Mouse (Mus musculus) bone marrow, adult 2 months (tissue): ENCODE results near the gene Tbc1d12. TPM values are rescaled to one million over a fixed set of nuclear protein-coding genes. Genes with fewer than 3 reads are reported as not detected.

Experiments
- H3K27ac ChIP-seq: fragments of 200-500 bp; 2 replicates; pipeline ENCODE4 v1.5.1; 2012; ENCODE audit warnings: low read depth, mild to moderate bottlenecking, control low read depth, inconsistent platforms, low read length; ENCODE audit not compliant: control insufficient read depth, poor library complexity, insufficient read depth
- H3K4me1 ChIP-seq: fragments of 200-500 bp; 2 replicates; pipeline ENCODE4 v1.6.1; 2011; ENCODE audit warnings: low read length; ENCODE audit not compliant: control insufficient read depth, insufficient read depth
- H3K4me3 ChIP-seq: fragments of 200-500 bp; replicated peaks from 2 replicates; pipeline ENCODE3; 2011; ENCODE audit warnings: mild to moderate bottlenecking, low read depth, low read length, control low read depth; ENCODE audit not compliant: control insufficient read depth
- CTCF ChIP-seq: fragments of 200-500 bp; IDR thresholded peaks from 2 replicates; pipeline ENCODE4 v1.5.1; 2011; ENCODE audit warnings: low read length, control low read depth; ENCODE audit not compliant: control insufficient read depth, insufficient read depth
- POLR2A ChIP-seq: fragments of 200-500 bp; IDR thresholded peaks from 2 replicates; pipeline ENCODE4 v1.6.1; 2011; ENCODE audit warnings: low read depth, mild to moderate bottlenecking, control low read depth, low read length, borderline replicate concordance; ENCODE audit not compliant: control insufficient read depth
- WGBS: fragments of 180-500 bp; shearing (Covaris S2); methylation state at CpG from one replicate; pipeline ENCODE4 v1.1.7; 2018; 5-methylcytosine and 5-hydroxymethylcytosine counted together
- polyA plus RNA-seq: library from polyadenylated mRNA; stranded (reverse); fragments of >200 nt; gene quantifications from 2 replicates; pipeline ENCODE4 v1.2.4, GENCODE M21; 2011; ENCODE audit warnings: low replicate concordance; ENCODE audit not compliant: missing spikeins, insufficient read depth, insufficient read length

Gene Tbc1d12
- polyA plus RNA-seq, 1 experiment, result 0.70 TPM

GRCm38 (mm10) chr19:38880300-38880699 lies 43.9 kb downstream of the Tbc1d12 start:
- no peak for TF ChIP-seq POLR2A
- TF ChIP-seq CTCF, result no peak

DNA sequence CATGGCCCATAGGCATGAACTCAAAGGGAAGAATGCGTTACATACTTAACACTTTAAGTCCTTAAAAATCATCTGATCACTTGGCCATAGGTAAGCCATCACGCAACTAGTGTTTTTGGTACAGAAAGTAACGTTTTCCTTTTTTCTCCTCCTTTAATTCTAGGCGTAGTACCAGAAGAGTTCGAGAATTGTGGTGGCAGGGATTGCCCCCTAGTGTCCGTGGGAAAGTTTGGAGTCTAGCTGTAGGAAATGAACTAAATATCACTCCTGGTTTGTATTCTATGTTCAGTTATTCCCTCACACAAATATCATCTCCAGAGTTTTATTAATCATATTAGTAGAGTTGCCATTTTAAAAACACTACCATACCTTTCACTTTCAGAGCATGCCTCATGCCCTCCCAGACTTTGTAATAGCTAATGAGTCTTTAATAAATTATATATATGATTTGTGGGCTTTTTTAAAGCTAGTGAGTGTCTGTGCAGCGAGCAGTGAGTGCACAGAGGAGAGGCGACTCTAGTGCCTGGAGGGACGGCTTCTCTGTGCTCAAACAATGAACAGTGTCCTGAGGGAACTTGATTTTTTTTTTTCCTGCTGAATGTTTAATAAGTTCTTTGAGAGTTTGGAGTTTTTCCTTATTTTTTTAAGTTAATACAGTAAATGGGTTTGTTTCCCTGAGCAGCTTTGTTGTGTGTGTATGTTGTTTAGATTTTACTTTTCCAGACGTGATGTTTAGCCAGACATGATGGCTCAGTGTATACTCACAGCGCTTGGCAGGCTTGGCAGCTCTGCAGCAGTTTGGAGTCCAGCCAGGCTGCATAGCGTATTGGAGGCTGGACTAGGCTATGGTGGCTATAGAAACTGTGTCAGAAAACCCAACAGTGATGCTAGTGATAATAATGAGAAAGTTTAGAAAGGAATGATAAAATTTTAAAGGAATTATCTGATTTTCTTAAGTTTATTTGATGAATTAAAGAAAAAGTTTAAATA lies 65.1 kb downstream of the Tbc1d12 start:
- Histone ChIP-seq H3K4me3 (no peak overlapping the region), H3K27ac (no peak overlapping the region), H3K4me1 (no peaks in the 10 kb centered on the region)
- TF ChIP-seq CTCF (no peak), POLR2A (no peak)
- WGBS, result 82% methylated on average over 12 of the region's 12 CpGs

More at GRCm38 (mm10) chr19:38880300-38880699, 43.9 kb downstream of the Tbc1d12 start:
- no peaks in the 10 kb centered on the region for H3K4me1 ChIP-seq
- no peak overlapping the region for H3K27ac ChIP-seq
- H3K4me3 ChIP-seq, result no peak overlapping the region

DNA sequence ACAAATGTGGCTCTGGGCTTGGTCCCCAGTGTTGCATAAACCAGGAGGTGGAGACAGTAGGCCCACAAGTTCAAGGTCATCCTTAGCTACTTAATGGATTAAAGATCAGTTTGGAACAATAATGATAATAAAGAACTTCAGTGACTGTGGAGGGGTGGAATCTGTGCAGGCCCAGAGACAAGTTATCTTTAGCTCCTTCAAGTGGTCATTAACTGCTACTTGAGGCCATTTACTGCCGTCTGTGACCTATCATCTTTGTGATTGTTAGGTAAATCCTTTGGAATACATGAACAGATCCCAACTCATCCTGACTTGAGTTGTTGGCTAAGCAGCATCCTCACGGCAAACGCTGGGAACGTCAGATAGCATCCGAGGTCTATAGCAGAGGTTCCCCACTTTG lies 66.1 kb downstream of the Tbc1d12 start:
- Histone ChIP-seq H3K4me1 (no peaks in the 10 kb centered on the region), H3K27ac (no peak overlapping the region), H3K4me3 (no peak overlapping the region)
- TF ChIP-seq CTCF, result no peak
- TF ChIP-seq POLR2A, result no peak
- WGBS, result 86% methylated on average over 5 of the region's 5 CpGs

DNA sequence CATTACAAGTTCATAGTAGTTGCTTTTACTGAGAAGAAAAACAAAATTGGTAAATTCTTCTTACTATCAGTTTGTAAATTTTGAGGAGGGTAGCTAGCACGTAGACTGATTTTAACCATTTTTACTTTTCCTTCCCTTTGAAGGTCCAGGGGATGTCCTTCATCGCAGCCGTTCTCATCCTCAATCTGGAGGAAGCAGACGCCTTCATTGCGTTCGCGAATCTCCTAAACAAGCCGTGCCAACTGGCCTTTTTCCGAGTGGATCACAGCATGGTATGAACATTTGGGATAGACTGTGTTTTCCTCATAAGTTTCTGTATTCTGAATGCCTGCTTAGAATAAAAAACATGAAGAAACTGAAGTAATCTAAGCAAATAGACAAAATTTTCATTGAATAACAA lies 77.4 kb downstream of the Tbc1d12 start:
- TF ChIP-seq CTCF (no peak), POLR2A (no peak)
- Histone ChIP-seq H3K27ac (no peak overlapping the region), H3K4me3 (no peak overlapping the region), H3K4me1 (no peaks in the 10 kb centered on the region)
- 92% methylated on average over 9 of the region's 9 CpGs for WGBS

DNA sequence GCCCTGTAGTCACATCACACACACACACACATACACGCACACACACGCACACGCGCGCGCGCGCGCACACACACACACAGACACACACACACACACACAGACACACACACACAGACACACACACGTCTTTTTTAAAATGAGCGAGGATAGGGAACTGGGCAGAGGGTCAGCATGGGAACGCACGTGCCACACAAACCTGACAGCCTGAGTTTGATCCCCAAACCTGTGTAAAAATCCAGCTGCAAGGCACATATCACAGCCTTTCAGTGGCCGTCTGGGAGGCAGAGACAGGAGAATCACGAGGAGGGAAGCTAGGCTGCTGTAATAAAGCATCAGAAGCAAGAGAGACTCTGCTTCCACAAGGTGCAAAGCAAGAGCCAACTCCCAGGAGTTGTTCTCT lies 78.5 kb downstream of the Tbc1d12 start:
- TF ChIP-seq CTCF (no peak), POLR2A (no peak)
- H3K27ac ChIP-seq, result no peak overlapping the region
- H3K4me1 ChIP-seq, result no peaks in the 10 kb centered on the region
- H3K4me3 ChIP-seq, result no peak overlapping the region
- WGBS, result 91% methylated on average over 15 of the region's 15 CpGs

- Histone ChIP-seq H3K27ac (no peak overlapping the region), H3K4me3 (no peak overlapping the region), H3K4me1 (no peaks in the 10 kb centered on the region)
- 58% methylated on average over 3 of the region's 3 CpGs for WGBS
- TF ChIP-seq POLR2A (no peak), CTCF (0 out of 2 replicates have a peak, but pooled peaks have one; percentile 22)
These were observed 79.3 kb downstream of the Tbc1d12 start for GRCm38 (mm10) chr19:38915677-38916076.

DNA sequence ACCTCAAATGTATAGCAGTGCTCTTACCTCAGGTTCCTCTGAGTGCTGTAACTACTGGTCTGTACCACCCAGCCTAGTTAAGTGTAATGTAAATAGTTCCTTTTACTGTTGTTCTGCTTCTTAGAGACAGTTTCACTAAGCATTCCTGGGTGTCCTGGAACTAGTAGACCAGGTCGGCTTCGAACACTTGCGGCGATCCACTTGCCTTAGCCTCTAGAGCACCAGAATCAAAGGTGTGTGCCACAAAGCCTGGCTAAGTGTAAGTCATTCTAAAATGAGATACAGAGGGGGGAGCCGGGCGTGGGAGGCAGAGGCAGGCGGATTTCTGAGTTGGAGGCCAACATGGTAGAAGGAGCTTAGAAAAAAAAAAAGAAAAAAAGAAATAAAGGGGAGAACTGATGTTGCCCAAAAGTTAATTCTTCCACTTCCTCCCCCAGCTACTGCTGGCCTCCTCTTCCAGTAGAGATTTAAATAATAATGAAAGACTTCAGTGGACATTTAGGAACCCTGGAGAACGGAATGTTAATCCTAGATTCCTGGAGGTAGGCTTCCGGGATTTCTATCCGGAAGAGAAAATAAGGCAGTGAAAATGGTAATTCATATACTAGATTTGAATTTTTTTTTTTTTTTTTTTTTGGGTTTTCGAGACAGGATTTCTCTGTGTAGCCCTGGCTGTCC lies 92.2 kb downstream of the Tbc1d12 start:
- 83% methylated on average over 11 of the region's 11 CpGs for WGBS
- no peaks in the 10 kb centered on the region; the same call in 1 of the 2 replicates for H3K4me1 ChIP-seq
- H3K4me3 ChIP-seq, result no peak overlapping the region
- no peak overlapping the region for H3K27ac ChIP-seq
- TF ChIP-seq POLR2A, result no peak
- TF ChIP-seq CTCF, result no peak

- WGBS, result 34% methylated on average over 13 of the region's 13 CpGs
- Histone ChIP-seq H3K4me3 (peak overlapping the region; percentile 94), H3K27ac (no peak overlapping the region), H3K4me1 (no peaks in the 10 kb centered on the region; the same call in 1 of the 2 replicates)
- no peak for TF ChIP-seq CTCF
- no peak for TF ChIP-seq POLR2A
These were observed 93.3 kb downstream of the Tbc1d12 start for GRCm38 (mm10) chr19:38929471-38930251.
